Mouse (Mus musculus): ENCODE data around the gene Pter. TPM values are rescaled to one million over a fixed set of nuclear protein-coding genes. Genes with fewer than 3 reads are reported as not detected.

The Pter gene
- total and polyA plus RNA-seq, 3 experiments = 27.2 to 90.9 (median 53.7) TPM

DNA sequence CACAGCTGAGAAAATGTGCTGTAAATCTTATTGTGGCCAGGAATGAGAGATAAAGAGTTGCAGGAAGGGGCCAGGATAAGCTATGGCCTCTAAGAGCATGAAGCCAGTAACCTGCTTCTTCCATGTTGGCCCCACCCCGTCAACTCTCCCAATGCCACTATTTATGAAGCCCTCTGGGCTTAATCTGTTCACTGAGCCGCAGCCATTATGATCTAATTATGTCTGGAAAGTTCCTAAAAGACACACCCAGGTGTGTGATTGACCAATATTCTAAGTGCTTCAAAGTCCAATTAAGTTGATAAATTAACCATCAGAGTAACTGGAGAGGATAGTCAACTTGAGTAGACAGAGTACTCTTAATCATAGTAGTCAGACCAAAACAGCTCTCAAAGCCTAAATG lies 49.9 kb downstream of the Pter start:
- Histone ChIP-seq H3K27me3 (replicated peaks) (no peaks in the 10 kb centered on the region), H3K27ac (ENCODE audit: insufficient read depth, low read depth) (no peak overlapping the region), H3K36me3 (replicated peaks in 1 of 2; ENCODE audit: control insufficient read depth in 1 of 2, insufficient read depth in 1 of 2, low read length in 1 of 2) (peaks cover 5 to 54% of the 10 kb centered on the region in 2 experiments), H3K4me3 (replicated peaks in 1 of 3; ENCODE audit: low read depth in 2 of 3, low read length in 2 of 3, poor library complexity in 1 of 3) (no peak overlapping the region), H3K4me2 (ENCODE audit: insufficient read depth, low read depth, poor library complexity, severe bottlenecking) (no peak overlapping the region), H3K9me3 (replicated peaks; ENCODE audit: low read length) (no peaks in the 10 kb centered on the region), H3K4me1 (ENCODE audit: control insufficient read depth in 1 of 2, insufficient read depth in 2 of 2) (no peaks in the 10 kb centered on the region), H3K79me2 (replicated peaks; ENCODE audit: control insufficient read depth, extremely low read depth, insufficient read depth, poor library complexity, severe bottlenecking) (no peaks in the 10 kb centered on the region), H3K9ac (ENCODE audit: insufficient read depth, low read depth) (no peak overlapping the region)
- no peak for DNase-seq (ENCODE audit: extremely low read depth)
- TF ChIP-seq MAZ (IDR thresholded peaks at IDR 0.05; ENCODE audit: low read depth, low read length) (no peak), PAX5 (IDR thresholded peaks at IDR 0.05; ENCODE audit: low read length) (no peak), EP300 (IDR thresholded peaks at IDR 0.05; ENCODE audit: low read length) (no peak), BHLHE40 (IDR thresholded peaks at IDR 0.05; ENCODE audit: low read depth, low read length) (no peak), USF1 (IDR thresholded peaks at IDR 0.05; ENCODE audit: low read depth, low read length) (no peak), UBTF (IDR thresholded peaks at IDR 0.05; ENCODE audit: low read depth, low read length) (no peak), MAFK (IDR thresholded peaks at IDR 0.05; ENCODE audit: insufficient replicate concordance, low read length) (no peak), USF2 (conservative IDR thresholded peaks at IDR 0.05; ENCODE audit: low read depth, low read length) (no peak), ETS1 (conservative IDR thresholded peaks at IDR 0.05; ENCODE audit: low read depth, low read length) (no peak), SMC3 (IDR thresholded peaks at IDR 0.05; ENCODE audit: low read depth, low read length) (no peak), CTCF (conservative IDR thresholded peaks at IDR 0.05 in 1 of 2, IDR thresholded peaks at IDR 0.05 in 1 of 2; ENCODE audit: low read depth in 2 of 2, low read length in 2 of 2) (no peak), RAD21 (IDR thresholded peaks at IDR 0.05; ENCODE audit: low read depth, low read length) (no peak), RCOR1 (conservative IDR thresholded peaks at IDR 0.05; ENCODE audit: low read depth, low read length) (no peak), MEF2A (IDR thresholded peaks at IDR 0.05; ENCODE audit: borderline replicate concordance, low read depth, low read length) (no peak)
- dilution Hi-C loops (cut with MboI; ENCODE audit: extremely low pct_ligation_motif_present, extremely low pct_unique_long_range_greater_than_20kb, low sequenced_read_pairs) (no loop called here), in situ Hi-C loops (cut with MboI; ENCODE audit: low pct_ligation_motif_present, low pct_unique_long_range_greater_than_20kb, low sequenced_read_pairs) (no loop called here)

DNA sequence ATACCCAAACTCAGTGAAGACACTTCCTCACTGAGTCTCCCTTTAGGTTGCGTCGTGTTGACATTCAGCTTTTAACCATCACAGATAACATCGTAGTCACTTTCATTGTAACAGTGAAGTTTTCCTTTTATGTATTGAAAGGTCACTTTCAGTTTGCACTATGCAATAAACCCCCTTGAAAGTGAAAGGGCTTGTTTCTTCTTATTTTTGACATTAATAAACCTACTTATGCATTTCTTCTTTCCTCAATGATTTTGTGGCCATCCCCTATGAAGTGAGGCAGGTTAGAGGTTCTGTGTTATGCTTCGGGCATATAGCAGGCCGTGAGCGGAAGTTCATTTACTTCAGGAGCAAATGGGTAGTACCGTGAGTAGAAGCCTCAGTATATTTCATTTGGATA lies 53.5 kb downstream of the Pter start:
- TF ChIP-seq UBTF (IDR thresholded peaks at IDR 0.05; ENCODE audit: low read depth, low read length) (no peak), USF2 (conservative IDR thresholded peaks at IDR 0.05; ENCODE audit: low read depth, low read length) (no peak), MAZ (IDR thresholded peaks at IDR 0.05; ENCODE audit: low read depth, low read length) (no peak), POLR2A (IDR thresholded peaks at IDR 0.05; ENCODE audit: low read depth, low read length) (no peak), BHLHE40 (IDR thresholded peaks at IDR 0.05; ENCODE audit: low read depth, low read length) (no peak), MAX (IDR thresholded peaks at IDR 0.05; ENCODE audit: low read length) (no peak), KAT2A (IDR thresholded peaks at IDR 0.05; ENCODE audit: insufficient replicate concordance, low read length) (no peak), E2F4 (IDR thresholded peaks at IDR 0.05; ENCODE audit: insufficient replicate concordance, low read depth, low read length) (no peak), SIN3A (IDR thresholded peaks at IDR 0.05; ENCODE audit: low read length) (no peak), NELFE (IDR thresholded peaks at IDR 0.05; ENCODE audit: low read depth, low read length) (no peak), MXI1 (IDR thresholded peaks at IDR 0.05; ENCODE audit: low read depth, low read length) (no peak), USF1 (IDR thresholded peaks at IDR 0.05; ENCODE audit: low read depth, low read length) (no peak)
- no peak overlapping the region for H3K27ac ChIP-seq (ENCODE audit: insufficient read depth, low read depth)
- no peaks in the 10 kb centered on the region for H3K27me3 ChIP-seq (replicated peaks)
- H3K4me3 ChIP-seq (replicated peaks in 1 of 3; ENCODE audit: low read depth in 2 of 3, low read length in 2 of 3, poor library complexity in 1 of 3) = no peak overlapping the region
- in situ Hi-C loops (cut with MboI; ENCODE audit: low pct_ligation_motif_present, low pct_unique_long_range_greater_than_20kb, low sequenced_read_pairs) (no loop called here), dilution Hi-C loops (cut with MboI; ENCODE audit: extremely low pct_ligation_motif_present, extremely low pct_unique_long_range_greater_than_20kb, low sequenced_read_pairs) (no loop called here)
- H3K4me1 ChIP-seq (ENCODE audit: control insufficient read depth in 1 of 2, insufficient read depth in 2 of 2) = no peaks in the 10 kb centered on the region
- no peaks in the 10 kb centered on the region for H3K79me2 ChIP-seq (replicated peaks; ENCODE audit: control insufficient read depth, extremely low read depth, insufficient read depth, poor library complexity, severe bottlenecking)
- H3K4me2 ChIP-seq (ENCODE audit: insufficient read depth, low read depth, poor library complexity, severe bottlenecking) = no peak overlapping the region
- H3K9me3 ChIP-seq (replicated peaks; ENCODE audit: low read length) = no peaks in the 10 kb centered on the region
- peaks cover 9 to 72% of the 10 kb centered on the region in 2 experiments for H3K36me3 ChIP-seq (replicated peaks in 1 of 2; ENCODE audit: control insufficient read depth in 1 of 2, insufficient read depth in 1 of 2, low read length in 1 of 2)
- no peak for DNase-seq (ENCODE audit: extremely low read depth)
- no peak overlapping the region for H3K9ac ChIP-seq (ENCODE audit: insufficient read depth, low read depth)

All from CH12.LX (cell line).